Mouse (Mus musculus): ENCODE measurements around the gene Sult6b1.

Sult6b1 gene

DNA sequence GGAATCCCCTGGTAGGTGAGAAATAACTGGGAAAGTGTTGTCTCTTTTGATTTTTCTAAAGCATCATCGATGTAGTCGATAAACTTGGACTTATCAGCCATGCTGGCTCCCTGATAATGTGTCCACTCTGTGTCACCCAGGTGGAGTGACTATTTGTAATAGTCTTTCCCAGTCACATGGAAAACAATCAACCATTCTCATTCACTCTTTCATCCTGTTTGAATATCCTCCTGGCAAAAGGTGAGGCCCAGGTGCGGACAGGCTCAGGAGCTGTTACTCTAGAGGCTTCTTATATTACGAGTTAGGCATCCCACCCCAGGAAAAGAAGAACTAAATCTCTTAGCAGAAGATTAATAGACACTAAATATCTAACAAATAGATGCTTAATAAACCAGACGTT is at the start of gene Sult6b1:
Gene Sult6b1 (minus strand): TSS at position 101 of the 400 bp plus-strand sequence.
- in situ Hi-C loops (cut with MboI; ENCODE audit: unreplicated experiment in 2 of 2): loop anchor here in 1 of 2 experiments (25.0 kb wide), 1 partner anchor 455 kb away; the partner anchor contains the start of gene Cdc42ep3

DNA sequence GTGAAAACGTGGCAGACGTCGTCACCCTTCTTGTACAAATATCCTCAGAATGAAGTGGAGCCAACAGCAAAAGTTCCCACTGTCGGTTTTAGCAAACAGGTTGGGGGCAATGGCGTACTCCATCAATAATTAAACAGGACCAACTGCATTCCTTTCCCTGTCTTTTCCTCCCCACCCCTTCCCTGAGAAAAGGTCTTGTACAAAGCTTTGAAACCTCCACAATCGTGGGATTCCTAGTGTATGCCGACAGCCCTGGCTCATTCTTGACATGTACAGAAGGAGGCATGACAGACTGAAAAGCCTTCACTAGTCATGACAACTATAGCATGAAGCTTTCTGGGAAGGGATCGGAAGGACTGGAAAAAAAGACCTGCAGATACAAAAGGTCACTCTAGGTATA is 46.4 kb upstream of the Sult6b1 start:
- in situ Hi-C loops (cut with MboI; ENCODE audit: unreplicated experiment in 2 of 2): no loop called here

DNA sequence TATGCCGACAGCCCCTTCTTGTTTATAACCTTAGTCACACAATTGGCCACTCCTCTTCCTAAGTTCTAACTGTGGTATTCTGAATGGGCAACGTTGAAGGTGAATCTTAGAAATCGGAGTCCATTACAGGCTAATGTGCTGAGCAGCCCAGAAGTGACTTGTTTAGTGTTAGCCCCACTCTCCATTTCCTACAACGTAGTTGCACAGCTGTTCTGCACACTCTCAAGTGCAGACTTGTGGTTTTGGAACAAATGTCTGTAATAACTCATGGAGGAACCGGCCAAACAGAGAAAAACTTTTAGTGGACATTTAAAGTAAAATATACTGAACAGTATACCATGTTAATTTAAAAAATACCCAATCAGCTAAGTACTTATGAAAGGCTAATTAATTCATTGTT is 45.3 kb upstream of the Sult6b1 start:
- in situ Hi-C loops (cut with MboI; ENCODE audit: unreplicated experiment in 2 of 2): no loop called here

DNA sequence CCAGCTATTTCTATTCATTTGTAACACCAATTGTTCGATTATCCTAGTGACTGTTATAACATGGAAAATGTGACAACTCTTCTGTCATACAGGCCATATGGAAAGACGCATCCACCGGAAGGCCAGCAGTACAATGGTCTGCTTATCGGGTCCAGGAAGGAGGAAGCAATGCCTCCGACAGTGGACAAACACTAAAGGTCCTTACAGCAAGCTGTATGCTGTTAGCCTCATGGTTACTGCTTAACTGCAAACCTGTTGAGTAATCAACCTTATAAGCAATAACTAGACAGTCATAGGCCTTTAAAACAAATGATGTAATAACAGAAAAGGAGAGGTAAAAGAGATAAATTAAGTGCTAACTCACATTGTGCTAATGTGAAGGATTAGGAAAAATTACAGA is 44.4 kb upstream of the Sult6b1 start:
- in situ Hi-C loops (cut with MboI; ENCODE audit: unreplicated experiment in 2 of 2): no loop called here

DNA sequence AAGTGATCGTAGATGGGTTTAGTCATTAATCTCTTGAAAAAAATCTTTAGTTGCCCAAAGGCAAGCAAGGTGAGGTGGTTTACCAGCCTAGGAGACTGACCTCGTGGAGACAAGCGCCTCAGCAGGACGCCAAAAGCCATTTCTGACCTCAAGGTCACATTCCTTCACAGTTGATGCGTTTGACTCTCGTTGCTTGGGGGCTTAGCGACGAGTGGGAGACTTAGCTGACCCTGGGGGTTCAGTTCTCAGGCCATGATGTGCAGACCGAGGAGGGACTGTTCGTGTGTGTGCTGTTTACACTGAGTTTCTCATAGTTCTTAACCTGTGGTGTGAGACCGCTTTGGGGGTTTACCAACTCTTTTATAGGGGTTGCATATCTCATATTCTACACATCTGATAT is 35.8 kb upstream of the Sult6b1 start:
- in situ Hi-C loops (cut with MboI; ENCODE audit: unreplicated experiment in 2 of 2): no loop called here

DNA sequence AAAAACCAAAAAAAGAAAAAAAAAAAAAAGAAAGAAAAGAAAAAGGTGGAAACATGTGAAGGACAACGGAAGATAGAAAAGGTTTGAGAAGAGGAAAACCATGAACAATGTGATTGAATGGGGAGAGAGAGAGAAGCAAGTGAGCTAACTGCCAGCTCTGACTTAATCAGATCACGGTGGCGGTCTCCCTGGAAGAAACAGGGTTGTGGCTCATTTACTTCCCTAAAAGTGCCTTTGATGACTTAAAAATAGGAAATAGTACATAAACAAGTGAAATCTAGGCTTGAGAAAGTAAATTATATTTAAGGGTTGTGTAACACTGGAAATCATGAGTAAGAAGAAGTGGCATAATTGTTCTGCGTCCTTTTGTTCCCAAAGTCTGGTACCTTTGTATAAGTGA is 32.1 kb upstream of the Sult6b1 start:
- in situ Hi-C loops (cut with MboI; ENCODE audit: unreplicated experiment in 2 of 2): loop anchor here in 1 of 2 experiments (5.0 to 10.0 kb wide), 2 partner anchors 102 to 204 kb away; partner anchors contain the start of genes Gpatch11, Heatr5b and Strn

DNA sequence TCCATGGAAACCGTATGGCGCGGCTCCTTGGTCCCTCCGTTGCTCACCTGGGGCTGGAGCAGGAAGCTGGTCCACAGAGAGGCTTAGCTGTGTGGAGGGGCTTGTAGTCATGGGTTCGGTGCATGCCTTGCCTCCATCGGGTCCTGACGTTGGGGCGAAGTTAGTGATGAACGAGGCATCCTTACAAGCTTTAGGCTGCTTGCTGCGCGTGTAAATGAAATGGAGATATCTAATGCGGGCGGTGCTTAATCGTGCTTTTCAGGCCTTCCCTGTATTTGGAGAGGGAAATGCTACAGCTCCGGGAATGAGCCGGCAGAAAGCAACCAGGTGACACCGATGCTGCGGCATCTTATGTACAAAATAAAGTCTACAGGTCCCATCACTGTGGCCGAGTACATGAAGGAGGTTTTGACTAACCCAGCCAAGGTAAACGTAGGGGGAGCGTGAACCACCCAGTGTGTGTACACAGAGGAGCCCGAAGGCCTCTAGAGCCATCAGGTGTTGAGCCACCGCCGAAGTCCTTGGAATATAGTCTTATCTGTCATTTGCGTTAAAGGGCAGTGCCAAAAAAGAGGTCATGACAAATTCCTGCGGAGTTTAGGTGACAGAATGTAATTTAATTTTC is 30.5 kb upstream of the Sult6b1 start:
- in situ Hi-C loops (cut with MboI; ENCODE audit: unreplicated experiment in 2 of 2): loop anchor here in 1 of 2 experiments (5.0 to 10.0 kb wide), 2 partner anchors 100 to 203 kb away; partner anchors contain the start of genes Gpatch11, Heatr5b and Strn

DNA sequence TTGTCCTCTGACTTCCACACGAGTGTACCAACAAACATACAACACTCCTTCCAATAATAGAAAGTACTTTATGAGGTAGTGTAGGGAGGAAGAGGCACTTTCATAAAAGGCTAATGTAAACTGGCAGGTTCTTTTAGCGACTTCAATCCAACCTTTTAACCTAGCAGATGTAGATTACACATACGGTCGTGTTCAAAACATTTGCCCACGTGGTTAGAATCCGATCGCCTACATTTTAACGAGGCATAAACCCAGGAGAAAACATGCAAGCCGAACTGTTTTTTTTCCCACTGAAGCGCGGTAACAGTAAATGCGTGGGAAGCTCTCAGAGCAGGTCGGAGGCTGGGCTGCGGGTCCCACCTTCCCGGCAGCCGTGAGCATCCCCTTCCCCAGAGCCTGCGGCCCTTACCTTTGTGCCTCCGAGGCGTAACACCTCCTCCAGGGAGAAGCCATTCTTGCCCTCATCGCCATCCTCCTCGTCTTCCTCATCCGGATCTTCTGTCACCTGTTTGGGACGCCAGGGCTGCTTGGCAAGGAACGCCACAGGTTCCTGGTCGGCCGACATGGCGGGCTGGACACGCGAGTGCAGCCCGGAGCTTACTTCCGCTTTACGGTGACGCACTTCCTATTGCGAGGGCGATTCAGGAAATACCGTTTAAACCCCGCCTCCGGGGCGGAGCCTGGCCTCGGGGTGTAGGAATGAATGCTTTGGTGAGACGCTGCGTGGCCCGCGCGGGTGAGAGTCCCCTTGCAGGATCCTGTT is 29.9 kb upstream of the Sult6b1 start, which contains the start of the genes Cebpz and Ndufaf7:
Gene Cebpz (minus strand): TSS at position 601 of the 763 bp plus-strand sequence.
Gene Ndufaf7 (plus strand): TSS at position 671 of the 763 bp plus-strand sequence.
- in situ Hi-C loops (cut with MboI; ENCODE audit: unreplicated experiment in 2 of 2): loop anchor here in 1 of 2 experiments (5.0 to 10.0 kb wide), 2 partner anchors 99 to 202 kb away; partner anchors contain the start of genes Gpatch11, Heatr5b and Strn

DNA sequence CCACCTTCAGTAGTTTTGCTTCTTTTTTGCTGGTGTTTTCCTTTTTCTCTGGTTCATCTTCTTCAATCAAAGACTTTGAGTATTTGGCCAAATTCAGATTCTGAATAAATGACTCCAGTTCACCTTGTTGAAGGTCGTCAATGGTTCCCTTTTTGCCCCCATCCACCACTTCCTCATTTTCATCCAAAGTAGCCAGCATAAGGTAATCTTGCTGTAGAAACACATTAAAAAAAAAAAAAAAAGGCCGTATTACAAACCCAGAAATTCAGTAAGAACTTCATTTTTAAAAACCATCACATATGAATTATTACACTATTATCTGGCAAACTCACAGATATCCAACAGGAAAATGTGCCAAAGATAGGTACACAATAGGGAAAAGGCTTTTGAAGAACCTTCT is 29.1 kb upstream of the Sult6b1 start:
- in situ Hi-C loops (cut with MboI; ENCODE audit: unreplicated experiment in 2 of 2): loop anchor here in 1 of 2 experiments (5.0 to 10.0 kb wide), 2 partner anchors 99 to 201 kb away; partner anchors contain the start of genes Gpatch11, Heatr5b and Strn

DNA sequence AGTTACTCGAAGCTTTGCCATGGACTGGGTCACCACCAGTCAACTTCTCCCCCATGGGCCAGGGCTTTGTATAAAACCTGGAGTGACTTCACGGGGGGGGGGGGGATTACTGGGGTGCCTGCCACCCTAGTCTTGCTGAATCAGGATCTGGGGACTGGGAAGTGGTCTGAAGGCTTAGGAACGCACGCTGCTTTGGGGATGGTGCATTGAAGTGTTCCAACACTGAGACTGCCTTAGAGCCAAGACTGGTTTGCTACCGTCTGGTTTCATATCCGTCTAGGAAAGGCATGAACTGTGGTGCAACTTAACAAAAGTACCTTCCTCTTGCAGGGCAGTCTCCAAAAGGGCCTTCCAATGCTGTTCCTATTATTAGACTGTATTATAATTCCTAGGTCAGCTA is 10.9 kb upstream of the Sult6b1 start:
- in situ Hi-C loops (cut with MboI; ENCODE audit: unreplicated experiment in 2 of 2): loop anchor here in 1 of 2 experiments (25.0 kb wide), 1 partner anchor 445 kb away; the partner anchor contains the start of gene Cdc42ep3

DNA sequence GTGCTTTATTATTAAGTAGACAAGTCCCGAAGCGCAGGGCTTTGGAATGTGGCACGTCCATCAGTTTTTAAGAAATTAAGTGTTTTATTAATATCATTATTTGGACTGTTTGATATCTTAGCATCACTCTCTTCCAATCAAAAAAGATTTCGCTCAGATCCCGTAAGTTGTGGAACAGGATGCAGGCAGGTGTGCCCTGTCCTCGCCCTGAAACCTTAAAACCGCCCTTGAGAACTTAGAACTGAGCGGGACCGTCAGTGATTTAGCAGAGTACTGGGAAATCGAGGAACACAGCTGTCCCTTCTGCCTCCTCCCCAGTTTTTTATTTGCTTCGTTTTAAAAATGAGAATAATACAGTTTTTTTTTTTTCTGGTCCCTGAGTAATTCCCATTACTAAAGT is 10.1 kb upstream of the Sult6b1 start:
- in situ Hi-C loops (cut with MboI; ENCODE audit: unreplicated experiment in 2 of 2): loop anchor here in 1 of 2 experiments (25.0 kb wide), 1 partner anchor 445 kb away; the partner anchor contains the start of gene Cdc42ep3

DNA sequence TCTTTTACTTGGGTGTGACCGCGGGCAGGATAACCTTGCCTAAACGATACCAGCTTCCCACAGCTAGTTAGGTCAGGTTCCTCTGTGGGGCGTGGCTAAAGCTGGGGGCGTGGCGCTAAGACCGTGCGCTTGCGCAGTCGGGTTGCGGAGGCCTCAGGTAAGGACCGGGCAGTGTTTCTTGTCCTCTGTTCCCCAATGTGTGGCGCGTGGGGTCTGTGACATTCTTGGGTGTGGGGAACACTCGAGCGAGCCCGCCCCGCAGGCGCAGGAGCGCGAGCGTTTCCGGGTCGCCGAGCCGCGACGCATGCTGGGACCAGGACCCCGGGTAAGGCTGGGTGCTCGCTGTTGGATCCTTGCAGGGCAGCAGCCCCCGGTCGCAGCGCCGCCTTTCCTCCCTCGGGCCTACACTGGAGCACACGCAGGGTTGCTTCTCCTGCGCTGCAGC is 9.6 kb upstream of the Sult6b1 start, which contains the start of gene Cebpzos:
Gene Cebpzos (plus strand): TSS at position 132 of the 445 bp plus-strand sequence.
- in situ Hi-C loops (cut with MboI; ENCODE audit: unreplicated experiment in 2 of 2): loop anchor here in 1 of 2 experiments (25.0 kb wide), 1 partner anchor 446 kb away; the partner anchor contains the start of gene Cdc42ep3

DNA sequence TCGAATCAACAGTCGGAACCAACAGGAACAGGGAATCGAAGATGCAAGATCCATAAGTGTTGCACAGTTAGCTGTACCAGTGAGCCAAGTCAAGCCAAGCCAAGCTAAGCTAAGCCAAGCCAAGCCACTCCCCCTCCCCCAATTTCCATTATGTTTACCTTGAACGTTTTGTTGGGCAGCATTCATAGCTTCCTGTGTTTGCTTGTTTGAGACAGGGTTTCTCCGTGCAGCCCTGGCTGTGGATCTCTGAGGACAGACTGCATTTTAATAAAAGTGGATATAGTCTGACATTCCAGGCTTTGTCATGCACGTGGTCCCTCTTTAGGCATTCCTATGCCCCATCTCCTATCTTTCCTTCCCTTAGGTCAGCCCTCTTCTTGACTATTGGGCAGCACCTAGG is 9.0 kb upstream of the Sult6b1 start:
- in situ Hi-C loops (cut with MboI; ENCODE audit: unreplicated experiment in 2 of 2): loop anchor here in 1 of 2 experiments (25.0 kb wide), 1 partner anchor 447 kb away; the partner anchor contains the start of gene Cdc42ep3

DNA sequence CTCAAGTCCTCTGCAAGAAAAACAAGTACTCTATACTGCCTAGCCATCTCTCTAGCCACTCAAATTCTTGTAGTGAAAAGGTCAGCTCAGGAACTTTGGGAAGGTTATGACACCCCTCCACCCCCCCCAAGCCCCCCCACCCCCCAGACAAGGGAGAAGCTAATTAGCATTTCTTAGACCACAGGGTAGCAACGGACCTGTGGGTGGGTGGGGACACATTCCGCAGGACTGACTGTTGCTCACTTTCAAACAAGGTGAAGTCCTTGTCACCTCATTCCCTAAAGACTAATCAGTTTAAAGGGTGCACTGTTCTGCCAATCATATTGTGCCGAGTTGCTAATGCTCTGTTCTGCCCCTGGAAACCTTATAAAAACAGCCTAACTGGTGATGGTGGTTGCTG is 7.1 kb upstream of the Sult6b1 start:
- in situ Hi-C loops (cut with MboI; ENCODE audit: unreplicated experiment in 2 of 2): loop anchor here in 1 of 2 experiments (25.0 kb wide), 1 partner anchor 448 kb away; the partner anchor contains the start of gene Cdc42ep3

DNA sequence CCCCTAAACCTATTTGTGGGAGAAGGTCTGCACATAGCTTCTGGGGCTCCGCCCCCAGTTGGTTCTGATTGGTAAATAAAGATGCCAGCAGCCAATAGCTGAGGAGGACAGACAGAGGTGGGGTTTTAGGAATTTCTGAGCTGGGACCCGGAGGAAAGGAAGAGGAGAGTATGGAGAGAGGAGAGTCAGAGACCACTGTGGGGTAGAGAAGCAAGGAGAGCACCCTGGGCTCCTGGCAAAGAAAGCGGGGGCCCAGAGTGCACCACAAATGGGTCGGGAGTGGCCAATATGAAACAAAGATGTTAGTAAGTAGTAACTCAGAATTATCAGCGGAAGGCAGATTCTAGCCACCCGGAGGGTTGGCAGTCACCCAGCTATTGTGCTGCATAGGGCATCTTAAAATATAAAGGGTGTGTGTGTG is 6.1 kb upstream of the Sult6b1 start:
- in situ Hi-C loops (cut with MboI; ENCODE audit: unreplicated experiment in 2 of 2): loop anchor here in 1 of 2 experiments (25.0 kb wide), 1 partner anchor 449 kb away; the partner anchor contains the start of gene Cdc42ep3

DNA sequence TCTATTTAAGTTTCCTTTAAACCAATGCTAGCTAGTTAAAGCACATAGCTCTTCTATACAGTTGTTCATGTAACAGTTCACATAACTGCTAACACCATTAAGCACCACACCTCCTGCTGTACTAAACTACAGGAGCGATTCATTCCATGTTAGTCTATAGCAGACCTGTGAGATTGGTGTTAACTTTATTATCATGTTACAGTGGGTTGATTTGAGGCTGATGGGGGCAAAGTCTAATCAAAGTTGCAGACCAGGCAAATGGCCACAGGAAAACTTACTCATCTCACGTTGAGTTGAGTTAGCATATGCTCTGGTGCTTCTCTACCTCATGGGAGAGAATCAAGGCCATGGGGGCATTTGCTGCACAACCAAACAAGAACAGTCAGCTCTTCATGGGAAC is 2.6 kb upstream of the Sult6b1 start:
- in situ Hi-C loops (cut with MboI; ENCODE audit: unreplicated experiment in 2 of 2): loop anchor here in 1 of 2 experiments (25.0 kb wide), 1 partner anchor 453 kb away; the partner anchor contains the start of gene Cdc42ep3

DNA sequence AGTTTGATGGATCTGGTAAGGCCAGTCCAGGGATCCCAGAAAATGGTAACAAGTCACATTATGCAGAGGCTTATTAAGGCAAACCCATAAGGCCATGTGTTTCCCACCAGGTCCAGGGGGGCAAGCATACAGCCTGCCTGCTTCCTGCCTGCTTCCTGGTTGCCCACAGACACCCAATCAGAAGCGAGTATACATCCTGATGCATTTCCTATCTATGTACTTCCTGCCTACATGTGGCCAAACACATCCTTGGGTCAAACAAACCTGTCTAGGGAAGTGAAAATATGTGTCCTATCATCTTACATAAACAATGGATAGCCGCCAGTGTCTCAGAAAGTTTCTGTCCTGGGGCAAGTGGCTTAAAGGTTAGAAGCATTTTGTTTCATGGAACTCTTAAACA is 3.6 kb downstream of the Sult6b1 start:
- in situ Hi-C loops (cut with MboI; ENCODE audit: unreplicated experiment in 2 of 2): loop anchor here in 1 of 2 experiments (5.0 to 25.0 kb wide), 2 partner anchors 459 to 669 kb away; partner anchors contain the start of gene Cdc42ep3

DNA sequence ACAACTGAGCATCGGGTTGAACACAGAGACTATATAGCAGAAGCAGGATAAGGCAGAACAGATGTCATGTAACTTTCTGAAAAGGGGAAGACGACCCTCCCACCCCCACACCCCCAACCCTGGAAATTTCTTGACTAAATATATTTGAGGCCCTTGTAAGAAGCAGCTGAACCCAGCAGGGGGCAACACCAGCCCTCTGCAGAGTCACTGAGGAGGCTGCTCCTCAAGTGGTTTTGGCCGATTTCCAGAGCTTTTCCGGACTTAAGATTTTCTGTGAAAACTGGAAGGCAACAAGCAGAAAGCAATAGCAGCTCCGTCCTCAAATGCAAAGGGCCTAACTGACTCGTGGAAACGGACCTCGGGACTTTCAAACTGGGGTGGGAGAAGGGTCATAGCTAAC is 11.4 kb downstream of the Sult6b1 start:
- in situ Hi-C loops (cut with MboI; ENCODE audit: unreplicated experiment in 2 of 2): loop anchor here in 1 of 2 experiments (5.0 to 25.0 kb wide), 3 partner anchors 467 to 679 kb away; partner anchors contain the start of gene Cdc42ep3

DNA sequence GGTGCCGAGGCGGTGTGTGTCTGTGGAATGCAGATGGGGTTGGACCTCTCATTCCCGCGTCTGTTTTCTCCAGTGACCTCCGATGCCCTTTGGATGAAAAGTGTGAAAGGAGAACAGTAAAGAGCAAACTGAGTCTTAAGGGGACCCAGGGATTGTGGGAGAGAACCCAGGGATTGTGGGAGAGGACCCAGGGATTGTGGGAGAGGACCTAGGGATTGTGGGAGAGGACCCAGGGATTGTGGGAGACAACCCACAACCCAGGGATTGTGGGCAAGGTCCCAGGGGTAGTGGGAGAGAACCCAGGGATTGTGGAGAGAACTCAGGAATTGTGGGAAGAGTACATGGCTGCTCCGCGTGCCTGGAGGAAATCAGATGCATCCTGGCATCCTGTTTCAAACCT is 11.8 kb downstream of the Sult6b1 start:
- in situ Hi-C loops (cut with MboI; ENCODE audit: unreplicated experiment in 2 of 2): loop anchor here in 1 of 2 experiments (5.0 to 25.0 kb wide), 3 partner anchors 467 to 680 kb away; partner anchors contain the start of gene Cdc42ep3

DNA sequence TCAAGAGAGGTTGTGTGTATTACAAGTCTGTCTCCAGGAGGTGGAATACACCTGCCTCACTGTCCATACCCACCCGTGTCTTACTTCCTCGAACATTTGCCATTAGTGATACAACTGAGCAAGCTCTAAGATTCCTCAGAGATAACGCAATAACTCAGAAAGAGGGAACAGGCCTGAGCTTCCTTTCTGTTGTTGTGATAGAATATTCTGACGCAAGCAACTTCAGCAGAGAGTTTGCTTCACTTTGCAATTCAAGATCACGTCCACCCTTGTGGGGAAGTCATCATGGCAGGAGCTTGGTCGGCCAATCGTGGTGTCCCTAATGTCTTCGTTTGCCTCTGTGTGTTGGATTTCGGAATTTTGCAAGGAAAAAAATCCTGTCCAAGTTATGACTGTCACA is 15.8 kb downstream of the Sult6b1 start:
- in situ Hi-C loops (cut with MboI; ENCODE audit: unreplicated experiment in 2 of 2): loop anchor here in 1 of 2 experiments (10.0 to 25.0 kb wide), 2 partner anchors 471 to 684 kb away; partner anchors contain the start of gene Cdc42ep3

All from v-Abl transformed pro-B cells (cell line).